Mouse (Mus musculus) neural tube, embryonic 13.5 days (tissue): ENCODE measurements around the gene Kcnn1. TPM values are rescaled to one million over a fixed set of nuclear protein-coding genes. Genes with fewer than 3 reads are reported as not detected.

Experiments
- ATAC-seq: fragments of 200-750 bp; cut with Nextera tagmentation; 2 replicates; pipeline ENCODE4 v1.8.0; 2017; ENCODE audit warnings: low read depth, mild to moderate bottlenecking, moderate TSS enrichment, moderate library complexity
- H3K27ac ChIP-seq: fragments of 300-500 bp; sonication (generic); replicated peaks from 2 replicates; pipeline ENCODE4 v1.5.1; 2015; ENCODE audit warnings: moderate library complexity, mild to moderate bottlenecking, inconsistent platforms
- H3K27me3 ChIP-seq: fragments of 300-500 bp; sonication (generic); 2 replicates; pipeline ENCODE4 v1.6.1; 2015; ENCODE audit warnings: mild to moderate bottlenecking, inconsistent platforms
- H3K36me3 ChIP-seq: fragments of 300-500 bp; sonication (generic); 2 replicates; pipeline ENCODE4 v1.6.1; 2015; ENCODE audit warnings: mild to moderate bottlenecking, inconsistent platforms
- H3K4me1 ChIP-seq: fragments of 300-500 bp; sonication (generic); replicated peaks from 2 replicates; pipeline ENCODE4 v1.6.1; 2015; ENCODE audit warnings: inconsistent platforms
- H3K4me2 ChIP-seq: fragments of 300-500 bp; sonication (generic); 2 replicates; pipeline ENCODE4 v1.6.1; 2015; ENCODE audit warnings: inconsistent platforms, mild to moderate bottlenecking, moderate library complexity
- H3K4me3 ChIP-seq: fragments of 300-500 bp; sonication (generic); 2 replicates; pipeline ENCODE4 v1.5.1; 2015; ENCODE audit warnings: mild to moderate bottlenecking, inconsistent platforms
- H3K9ac ChIP-seq: fragments of 300-500 bp; sonication (generic); 2 replicates; pipeline ENCODE4 v1.6.1; 2015; ENCODE audit warnings: moderate library complexity, mild to moderate bottlenecking, inconsistent platforms
- H3K9me3 ChIP-seq: fragments of 300-500 bp; sonication (generic); 2 replicates; pipeline ENCODE4 v1.6.1; 2016; ENCODE audit warnings: inconsistent platforms
- WGBS: fragments of 180-500 bp; shearing (Covaris S2); methylation state at CpG from one replicate; pipeline ENCODE4 v1.1.7; 2015; 5-methylcytosine and 5-hydroxymethylcytosine counted together
- polyA plus RNA-seq: library from polyadenylated mRNA; unstranded; fragments of >200 nt; fragmentation: Nextera tagmentation; extraction: Ambion mirVana; gene quantifications from 2 replicates; pipeline ENCODE4 v1.2.1, GENCODE M21; 2015

Kcnn1 gene
- polyA plus RNA-seq = 17.5 and 17.9 TPM in 2 replicates

- peaks cover 66% of the 10 kb centered on the region for H3K4me1 ChIP-seq
- peak within 1 kb of the TSS; percentile 96 for H3K4me2 ChIP-seq
- H3K27ac ChIP-seq = peak within 1 kb of the TSS; percentile 97
- no peak for ATAC-seq
- H3K9me3 ChIP-seq = no peaks in the 10 kb centered on the region
- H3K9ac ChIP-seq = peak within 1 kb of the TSS; percentile 80
- peak within 1 kb of the TSS; percentile 58 for H3K4me3 ChIP-seq
- under 1% methylated on average over 55 of the region's 55 CpGs for WGBS
- peaks cover 6% of the 10 kb centered on the region for H3K36me3 ChIP-seq
- H3K27me3 ChIP-seq = peaks cover 17% of the 10 kb centered on the region; the same call in 1 of the 2 replicates
These were observed at the start of gene Kcnn1 for GRCm38 (mm10) chr8:70862824-70863641. Gene Kcnn1, minus strand, starts transcription at chr8:70863258.

- Histone ChIP-seq H3K4me2 (no peak overlapping the region), H3K4me1 (peaks cover 11% of the 10 kb centered on the region), H3K4me3 (no peak overlapping the region), H3K9me3 (no peaks in the 10 kb centered on the region), H3K9ac (no peak overlapping the region), H3K27ac (no peak overlapping the region), H3K36me3 (peaks cover 65% of the 10 kb centered on the region), H3K27me3 (no peaks in the 10 kb centered on the region)
- no peak for ATAC-seq
- WGBS = 80% methylated on average over 5 of the region's 5 CpGs
These were observed 48.5 kb upstream of the Kcnn1 start for GRCm38 (mm10) chr8:70911596-70911995.

GRCm38 (mm10) chr8:70907518-70907917 lies 44.5 kb upstream of the Kcnn1 start:
- peaks cover 19% of the 10 kb centered on the region for H3K27me3 ChIP-seq
- WGBS = 100% methylated on average over 2 of the region's 2 CpGs
- peak overlapping the region; percentile 86; the same call in 1 of the 2 replicates for H3K4me3 ChIP-seq
- H3K36me3 ChIP-seq = peaks cover 24% of the 10 kb centered on the region
- H3K4me1 ChIP-seq = peaks cover 21% of the 10 kb centered on the region
- H3K4me2 ChIP-seq = no peak overlapping the region
- H3K9me3 ChIP-seq = no peaks in the 10 kb centered on the region
- ATAC-seq = no peak
- no peak overlapping the region for H3K27ac ChIP-seq
- H3K9ac ChIP-seq = no peak overlapping the region

GRCm38 (mm10) chr8:70905831-70906736 lies 43.0 kb upstream of the Kcnn1 start, which contains the start of gene Map1s:
Gene Map1s, plus strand, starts transcription at chr8:70905932.
- peak; percentile 95 for ATAC-seq
- Histone ChIP-seq H3K27me3 (peaks cover 30% of the 10 kb centered on the region), H3K9me3 (no peaks in the 10 kb centered on the region), H3K4me2 (peak within 1 kb of the TSS; percentile 91), H3K4me1 (peaks cover 21% of the 10 kb centered on the region), H3K27ac (peak within 1 kb of the TSS; percentile 93), H3K4me3 (peak within 1 kb of the TSS; percentile 86), H3K9ac (peak within 1 kb of the TSS; percentile 93), H3K36me3 (peaks cover 11% of the 10 kb centered on the region)
- WGBS = under 1% methylated on average over 79 of the region's 86 CpGs

GRCm38 (mm10) chr8:70905463-70905830 lies 42.4 kb upstream of the Kcnn1 start:
- 22% methylated on average over 8 of the region's 8 CpGs for WGBS
- ATAC-seq = peak; percentile 37
- Histone ChIP-seq H3K4me1 (peaks cover 21% of the 10 kb centered on the region), H3K4me2 (peak overlapping the region; percentile 91), H3K27ac (peak overlapping the region; percentile 93), H3K27me3 (peaks cover 33% of the 10 kb centered on the region), H3K4me3 (peak overlapping the region; percentile 86), H3K9ac (peak overlapping the region; percentile 93), H3K9me3 (no peaks in the 10 kb centered on the region), H3K36me3 (peaks cover 4% of the 10 kb centered on the region; the same call in 1 of the 2 replicates)

- no peaks in the 10 kb centered on the region for H3K9me3 ChIP-seq
- 71% methylated on average over 4 of the region's 4 CpGs for WGBS
- H3K9ac ChIP-seq = no peak overlapping the region
- H3K4me1 ChIP-seq = peaks cover 21% of the 10 kb centered on the region
- H3K4me3 ChIP-seq = no peak overlapping the region
- ATAC-seq = no peak
- H3K36me3 ChIP-seq = peaks cover 2% of the 10 kb centered on the region; the same call in 1 of the 2 replicates
- H3K27me3 ChIP-seq = peaks cover 35% of the 10 kb centered on the region
- H3K4me2 ChIP-seq = no peak overlapping the region
- no peak overlapping the region for H3K27ac ChIP-seq
These were observed 41.5 kb upstream of the Kcnn1 start for GRCm38 (mm10) chr8:70904532-70904931.

GRCm38 (mm10) chr8:70903582-70903981 lies 40.5 kb upstream of the Kcnn1 start:
- Histone ChIP-seq H3K9ac (no peak overlapping the region), H3K27ac (no peak overlapping the region), H3K27me3 (peaks cover 35% of the 10 kb centered on the region), H3K4me2 (no peak overlapping the region), H3K36me3 (no peaks in the 10 kb centered on the region), H3K9me3 (no peaks in the 10 kb centered on the region), H3K4me3 (no peak overlapping the region), H3K4me1 (peaks cover 23% of the 10 kb centered on the region)
- no peak for ATAC-seq

- ATAC-seq = no peak
- Histone ChIP-seq H3K4me3 (no peak overlapping the region), H3K27ac (no peak overlapping the region), H3K9me3 (no peaks in the 10 kb centered on the region), H3K4me2 (no peak overlapping the region), H3K36me3 (no peaks in the 10 kb centered on the region), H3K4me1 (peaks cover 28% of the 10 kb centered on the region), H3K9ac (peak overlapping the region; percentile 54), H3K27me3 (peaks cover 35% of the 10 kb centered on the region)
- 53% methylated on average over 4 of the region's 4 CpGs for WGBS
These were observed 40.1 kb upstream of the Kcnn1 start for GRCm38 (mm10) chr8:70903112-70903511.

GRCm38 (mm10) chr8:70902211-70902610 lies 39.2 kb upstream of the Kcnn1 start:
- WGBS = 37% methylated on average over 5 of the region's 5 CpGs
- Histone ChIP-seq H3K9ac (0 out of 2 replicates have a peak overlapping the region, but pooled peaks have one; percentile 17), H3K9me3 (no peaks in the 10 kb centered on the region), H3K4me1 (peaks cover 24% of the 10 kb centered on the region), H3K36me3 (no peaks in the 10 kb centered on the region), H3K27me3 (peaks cover 35% of the 10 kb centered on the region), H3K4me2 (no peak overlapping the region), H3K4me3 (no peak overlapping the region), H3K27ac (no peak overlapping the region)
- no peak for ATAC-seq

GRCm38 (mm10) chr8:70900872-70901387 lies 37.9 kb upstream of the Kcnn1 start:
- Histone ChIP-seq H3K9ac (no peak overlapping the region), H3K4me1 (peaks cover 22% of the 10 kb centered on the region), H3K27ac (no peak overlapping the region), H3K4me3 (no peak overlapping the region), H3K36me3 (no peaks in the 10 kb centered on the region), H3K27me3 (peaks cover 35% of the 10 kb centered on the region), H3K4me2 (no peak overlapping the region), H3K9me3 (no peaks in the 10 kb centered on the region)
- 66% methylated on average over 2 of the region's 2 CpGs for WGBS
- ATAC-seq = no peak

- no peak overlapping the region for H3K27ac ChIP-seq
- 73% methylated on average over 2 of the region's 2 CpGs for WGBS
- no peak overlapping the region; the same call in 1 of the 2 replicates for H3K9ac ChIP-seq
These were observed 36.2 kb upstream of the Kcnn1 start for GRCm38 (mm10) chr8:70899226-70899625.

More at GRCm38 (mm10) chr8:70899226-70899625, 36.2 kb upstream of the Kcnn1 start:
- Histone ChIP-seq H3K4me1 (peaks cover 20% of the 10 kb centered on the region), H3K9me3 (no peaks in the 10 kb centered on the region), H3K27me3 (peaks cover 41% of the 10 kb centered on the region), H3K4me2 (no peak overlapping the region), H3K4me3 (no peak overlapping the region), H3K36me3 (peaks cover 15% of the 10 kb centered on the region)
- ATAC-seq = no peak
